Mouse (Mus musculus) CH12.LX (cell line): ENCODE data around the gene Smad1. TPM values are rescaled to one million over a fixed set of nuclear protein-coding genes. Genes with fewer than 3 reads are reported as not detected.

ENCODE experiments used
- DNase-seq: peaks from one replicate; pipeline ENCODE4 v3.0.0-alpha.2; 2013; ENCODE audit errors: extremely low read depth
- H3K27ac ChIP-seq: 2 replicates; pipeline ENCODE4 v1.5.1; 2012; ENCODE audit warnings: low read depth, mild to moderate bottlenecking, control low read depth, moderate library complexity; ENCODE audit not compliant: insufficient read depth
- H3K27me3 ChIP-seq: replicated peaks from 2 replicates; pipeline ENCODE3; 2012; ENCODE audit warnings: inconsistent platforms
- H3K36me3 ChIP-seq, 2 experiments: replicated peaks in 1 of 2; 2 replicates each; pipeline versions ENCODE3 to v1.6.1; 2012; ENCODE audit warnings: inconsistent platforms in 1 of 2, low read length in 1 of 2, mild to moderate bottlenecking in 1 of 2, mixed read lengths in 1 of 2, moderate library complexity in 1 of 2; ENCODE audit not compliant: control insufficient read depth in 1 of 2, insufficient read depth in 1 of 2
- H3K4me1 ChIP-seq, 2 experiments: 2 replicates each; pipeline ENCODE4 v1.6.1; 2012; ENCODE audit warnings: inconsistent platforms in 1 of 2, moderate library complexity in 1 of 2; ENCODE audit not compliant: insufficient read depth in 2 of 2, control insufficient read depth in 1 of 2
- H3K4me2 ChIP-seq: 2 replicates; pipeline ENCODE4 v1.6.1; 2012; ENCODE audit warnings: low read depth, mild to moderate bottlenecking, control low read depth; ENCODE audit not compliant: poor library complexity, insufficient read depth, severe bottlenecking
- H3K4me3 ChIP-seq, 3 experiments: fragments of 150-350 bp in 1 of 3; sonication (generic) in 1 of 3; replicated peaks in 1 of 3; 2 replicates each; pipeline versions ENCODE3 to v1.5.1; 2011 to 2012; ENCODE audit warnings: low read depth in 2 of 3, low read length in 2 of 3, mild to moderate bottlenecking in 2 of 3, moderate library complexity in 2 of 3, control low read depth in 1 of 3, improper control_type of control experiment in 1 of 3, inconsistent platforms in 1 of 3, mixed read lengths in 1 of 3; ENCODE audit not compliant: poor library complexity in 1 of 3
- H3K79me2 ChIP-seq: replicated peaks from 2 replicates; pipeline ENCODE4 v1.6.1; 2012; ENCODE audit warnings: mild to moderate bottlenecking, moderate library complexity; ENCODE audit not compliant: control insufficient read depth, poor library complexity, insufficient read depth, severe bottlenecking; ENCODE audit errors: extremely low read depth
- H3K9ac ChIP-seq: 2 replicates; pipeline ENCODE4 v1.6.1; 2012; ENCODE audit warnings: low read depth, mild to moderate bottlenecking, control low read depth, moderate library complexity; ENCODE audit not compliant: insufficient read depth
- H3K9me3 ChIP-seq: replicated peaks from 2 replicates; pipeline ENCODE3; 2012; ENCODE audit warnings: low read length, inconsistent platforms, mixed read lengths
- BHLHE40 ChIP-seq: IDR thresholded peaks from 2 replicates; pipeline ENCODE4 v1.6.1; 2011; ENCODE audit warnings: mild to moderate bottlenecking, low read depth, low read length, improper control_type of control experiment
- CHD1 ChIP-seq: IDR thresholded peaks from 2 replicates; pipeline ENCODE4 v1.6.1; 2012; ENCODE audit warnings: low read depth, low read length, improper control_type of control experiment, inconsistent platforms
- E2F4 ChIP-seq: IDR thresholded peaks from 2 replicates; pipeline ENCODE4 v1.6.1; 2011; ENCODE audit warnings: low read depth, low read length, improper control_type of control experiment; ENCODE audit not compliant: insufficient replicate concordance
- ELF1 ChIP-seq: IDR thresholded peaks from 2 replicates; pipeline ENCODE4 v1.6.1; 2014; ENCODE audit warnings: low read depth, mild to moderate bottlenecking, inconsistent platforms, low read length, improper control_type of control experiment
- EP300 ChIP-seq: IDR thresholded peaks from 2 replicates; pipeline ENCODE4 v1.6.1; 2011; ENCODE audit warnings: low read length, improper control_type of control experiment
- MAFK ChIP-seq: IDR thresholded peaks from 2 replicates; pipeline ENCODE4 v1.6.1; 2011; ENCODE audit warnings: low read length, improper control_type of control experiment; ENCODE audit not compliant: insufficient replicate concordance
- MAX ChIP-seq: IDR thresholded peaks from 2 replicates; pipeline ENCODE4 v1.6.1; 2011; ENCODE audit warnings: low read length, improper control_type of control experiment
- NELFE ChIP-seq: IDR thresholded peaks from 2 replicates; pipeline ENCODE4 v1.6.1; 2011; ENCODE audit warnings: low read depth, low read length, improper control_type of control experiment
- POLR2A ChIP-seq: IDR thresholded peaks from 2 replicates; pipeline ENCODE4 v1.6.1; 2011; ENCODE audit warnings: low read depth, mild to moderate bottlenecking, improper control_type of control experiment, low read length
- POLR2AphosphoS2 ChIP-seq: IDR thresholded peaks from 2 replicates; pipeline ENCODE4 v1.6.1; 2011; ENCODE audit warnings: low read depth, low read length, improper control_type of control experiment
- RAD21 ChIP-seq: IDR thresholded peaks from 2 replicates; pipeline ENCODE4 v1.6.1; 2011; ENCODE audit warnings: low read depth, mild to moderate bottlenecking, low read length, improper control_type of control experiment, moderate library complexity
- RCOR1 ChIP-seq: conservative IDR thresholded peaks from 2 replicates; pipeline ENCODE4 v1.6.1; 2012; ENCODE audit warnings: low read depth, mild to moderate bottlenecking, inconsistent platforms, low read length, improper control_type of control experiment
- SMC3 ChIP-seq: IDR thresholded peaks from 2 replicates; pipeline ENCODE4 v1.6.1; 2011; ENCODE audit warnings: low read depth, low read length, improper control_type of control experiment
- TCF12 ChIP-seq: IDR thresholded peaks from 2 replicates; pipeline ENCODE4 v1.6.1; 2014; ENCODE audit warnings: low read depth, mild to moderate bottlenecking, inconsistent platforms, low read length, improper control_type of control experiment
- ZC3H11A ChIP-seq: IDR thresholded peaks from 2 replicates; pipeline ENCODE4 v1.6.1; 2012; ENCODE audit warnings: low read depth, mild to moderate bottlenecking, inconsistent platforms, low read length, improper control_type of control experiment
- ZKSCAN1 ChIP-seq: IDR thresholded peaks from 2 replicates; pipeline ENCODE4 v1.6.1; 2012; ENCODE audit warnings: low read depth, inconsistent platforms, low read length, improper control_type of control experiment, borderline replicate concordance
- ZNF384 ChIP-seq: IDR thresholded peaks from 2 replicates; pipeline ENCODE4 v1.6.1; 2012; ENCODE audit warnings: low read depth, low read length, improper control_type of control experiment, inconsistent platforms
- dilution Hi-C: fragments of 300-500 bp; cut with MboI; formaldehyde crosslinking; loops from 2 replicates; pipeline ENCODE4 v1.14.3; 2020; ENCODE audit warnings: low sequenced_read_pairs; ENCODE audit not compliant: extremely low pct_unique_long_range_greater_than_20kb, extremely low pct_ligation_motif_present
- in situ Hi-C: fragments of 300-500 bp; cut with MboI; formaldehyde crosslinking; loops from 3 replicates; pipeline ENCODE4 v1.14.3; 2019; ENCODE audit warnings: low sequenced_read_pairs, low pct_ligation_motif_present, low pct_unique_long_range_greater_than_20kb, mixed read lengths
- polyA plus RNA-seq: library from polyadenylated mRNA; unstranded; fragments of >175 nt; gene quantifications from 2 replicates; pipeline ENCODE4 v1.2.1, GENCODE M21; 2012; ENCODE audit warnings: low read depth; ENCODE audit not compliant: insufficient read length
- total RNA-seq, 2 experiments: library from RNA; depleted of rRNA; stranded (reverse); fragments of 300-350 nt in 1 of 2; fragments of >200 nt in 1 of 2; gene quantifications; 2 replicates each; pipeline ENCODE4 v1.2.3; 2012 to 2014

Gene Smad1
- total and polyA plus RNA-seq, 3 experiments = not detected

DNA sequence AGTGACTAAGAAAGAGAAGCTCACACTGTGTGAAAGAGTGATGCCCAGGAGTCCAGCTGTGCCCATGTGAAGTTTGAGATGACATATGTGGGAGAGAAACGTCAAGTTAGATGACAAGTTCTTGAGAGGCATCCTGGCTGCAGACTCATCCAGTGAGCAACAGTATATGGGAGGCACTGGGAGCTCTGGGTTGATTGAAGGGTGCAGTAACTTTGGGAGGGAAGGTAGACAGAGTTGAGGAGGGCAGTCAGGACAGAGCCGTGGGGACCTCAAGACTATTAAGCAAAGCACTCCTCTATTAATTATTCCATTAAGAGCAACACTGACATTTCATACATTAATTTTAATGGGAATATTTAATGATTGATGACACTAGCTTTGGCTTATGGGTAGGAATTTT, 69.6 kb downstream of the Smad1 start:
- no peak overlapping the region for H3K4me3 ChIP-seq
- dilution Hi-C loops = no loop called here
- H3K27ac ChIP-seq = no peak overlapping the region
- peaks cover 76% of the 10 kb centered on the region for H3K27me3 ChIP-seq
- H3K9ac ChIP-seq = no peak overlapping the region
- H3K4me2 ChIP-seq = no peak overlapping the region
- peak; percentile 14 for DNase-seq
- in situ Hi-C loops = no loop called here
- H3K36me3 ChIP-seq = no peaks in the 10 kb centered on the region
- no peaks in the 10 kb centered on the region for H3K79me2 ChIP-seq
- peaks cover 21% of the 10 kb centered on the region for H3K9me3 ChIP-seq
- H3K4me1 ChIP-seq = peaks cover 5 to 9% of the 10 kb centered on the region in 2 experiments
- TF ChIP-seq RAD21 (no peak), ZNF384 (no peak), ZC3H11A (no peak)

DNA sequence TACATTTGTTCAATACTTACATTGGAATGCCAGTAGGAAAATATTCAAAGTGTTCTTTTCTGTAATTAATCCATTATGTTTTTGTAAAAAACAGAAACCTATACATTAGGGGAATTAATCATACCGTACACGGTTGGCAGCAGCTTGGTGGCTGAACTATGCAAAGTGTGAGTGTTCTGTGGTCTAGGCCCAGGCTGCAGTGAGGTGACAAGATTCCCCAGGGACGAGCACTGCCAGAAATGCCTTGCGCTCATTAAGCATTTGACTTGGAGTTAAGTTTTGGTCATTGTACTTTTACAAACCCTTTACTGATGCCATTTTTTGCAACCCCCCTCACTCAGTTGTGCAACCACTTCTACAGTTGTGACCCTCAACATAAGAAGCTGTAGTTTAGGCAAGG, 70.1 kb downstream of the Smad1 start:
- Histone ChIP-seq H3K9ac (no peak overlapping the region), H3K27me3 (peaks cover 79% of the 10 kb centered on the region), H3K79me2 (no peaks in the 10 kb centered on the region), H3K4me1 (peaks cover 7 to 13% of the 10 kb centered on the region in 2 experiments), H3K9me3 (peaks cover 21% of the 10 kb centered on the region), H3K27ac (no peak overlapping the region), H3K4me3 (no peak overlapping the region), H3K4me2 (no peak overlapping the region), H3K36me3 (no peaks in the 10 kb centered on the region)
- TF ChIP-seq MAFK = peak; percentile 77; the same call in 1 of the 2 replicates
- TF ChIP-seq CHD1 = no peak
- no peak for TF ChIP-seq SMC3
- TF ChIP-seq BHLHE40 = peak; percentile 74
- TF ChIP-seq EP300 = peak; percentile 38; the same call in 1 of the 2 replicates
- peak; percentile 34; the same call in 1 of the 2 replicates for TF ChIP-seq TCF12
- peak; percentile 76 for DNase-seq
- dilution Hi-C loops (no loop called here), in situ Hi-C loops (no loop called here)

DNA sequence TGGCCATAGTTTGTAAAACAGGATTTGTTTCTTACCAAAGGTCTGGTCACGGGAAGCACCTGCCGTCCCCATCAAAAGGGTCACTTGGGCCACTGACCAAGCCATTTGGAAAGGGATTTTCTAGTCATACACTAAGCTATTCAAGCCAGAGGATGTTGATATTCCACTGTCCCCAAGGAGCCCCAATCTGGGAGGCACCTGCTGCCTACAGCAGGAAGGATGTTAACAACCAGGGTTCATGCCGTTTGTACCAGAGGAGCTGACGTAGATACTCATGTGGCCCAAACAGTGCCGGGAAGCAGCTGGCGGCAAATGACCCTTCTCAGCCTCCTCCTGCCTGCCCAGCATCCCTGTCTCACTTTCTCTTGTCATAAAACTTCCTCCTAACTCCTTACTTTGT, 73.8 kb downstream of the Smad1 start:
- Histone ChIP-seq H3K9me3 (no peaks in the 10 kb centered on the region), H3K79me2 (no peaks in the 10 kb centered on the region), H3K4me2 (no peak overlapping the region), H3K27ac (no peak overlapping the region), H3K4me1 (peaks cover 12 to 14% of the 10 kb centered on the region in 2 experiments), H3K4me3 (no peak overlapping the region), H3K36me3 (no peaks in the 10 kb centered on the region), H3K27me3 (peaks cover 66% of the 10 kb centered on the region), H3K9ac (no peak overlapping the region)
- no peak for DNase-seq
- in situ Hi-C loops = no loop called here
- TF ChIP-seq MAFK (no peak), POLR2A (no peak), RCOR1 (no peak), MAX (no peak), NELFE (no peak), ZKSCAN1 (no peak), TCF12 (no peak), ELF1 (no peak), ZNF384 (no peak), CHD1 (no peak), RAD21 (no peak), EP300 (no peak), POLR2AphosphoS2 (no peak), E2F4 (no peak)
- dilution Hi-C loops = no loop called here
